Mouse (Mus musculus) ES-E14 (cell line): ENCODE results near the gene Usp15.

Experiments used
- CHD2 ChIP-seq: IDR thresholded peaks from 2 replicates; pipeline ENCODE4 v1.6.1; 2014; ENCODE audit warnings: mild to moderate bottlenecking, low read depth, low read length, inconsistent platforms
- HCFC1 ChIP-seq: IDR thresholded peaks from 2 replicates; pipeline ENCODE4 v1.6.1; 2012; ENCODE audit warnings: low read length, inconsistent platforms, borderline replicate concordance; ENCODE audit not compliant: insufficient read depth
- MAFK ChIP-seq: IDR thresholded peaks from 2 replicates; pipeline ENCODE4 v1.6.1; 2014; ENCODE audit warnings: mild to moderate bottlenecking, low read depth, low read length, inconsistent platforms; ENCODE audit not compliant: insufficient read depth
- ZC3H11A ChIP-seq: IDR thresholded peaks from 2 replicates; pipeline ENCODE4 v1.6.1; 2012; ENCODE audit warnings: low read depth, mild to moderate bottlenecking, inconsistent platforms, low read length, borderline replicate concordance
- ZNF384 ChIP-seq: IDR thresholded peaks from 2 replicates; pipeline ENCODE4 v1.6.1; 2012; ENCODE audit warnings: low read depth, low read length, inconsistent platforms

- TF ChIP-seq HCFC1 (no peak), ZNF384 (no peak), MAFK (no peak), CHD2 (no peak), ZC3H11A (no peak)
Observed at GRCm38 (mm10) chr10:123222785-123223184, 26.0 kb upstream of the Usp15 start.
